Mouse (Mus musculus): ENCODE results near the gene Myl3.

Gene Myl3

DNA sequence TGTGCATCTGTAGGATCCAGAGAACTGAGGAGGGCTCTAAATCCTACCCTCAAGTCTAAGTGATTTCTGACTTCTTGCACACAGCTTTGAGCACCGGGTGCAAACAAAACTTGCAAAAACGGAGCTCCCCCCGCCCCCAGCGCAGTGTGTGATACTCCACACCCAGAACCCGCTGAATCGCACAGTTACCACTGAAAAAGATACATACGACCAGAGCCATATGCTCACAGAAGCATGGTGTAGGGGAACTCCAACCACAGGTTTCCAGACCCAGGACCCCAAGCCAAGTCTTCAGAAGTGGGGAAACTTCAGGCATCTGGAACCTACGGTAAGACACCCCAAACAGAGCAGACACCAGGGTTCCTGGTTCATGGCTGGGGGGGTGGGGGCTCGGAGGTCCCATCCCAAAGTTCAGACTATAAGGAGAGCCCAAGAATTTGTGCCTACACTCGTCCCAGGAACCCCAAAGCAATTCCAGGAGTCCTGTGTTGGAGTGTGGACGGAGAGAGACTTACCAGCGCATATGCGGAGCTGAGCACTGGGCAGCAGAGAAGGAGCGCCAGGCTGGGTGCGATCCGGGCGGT, at the start of gene Myl3:
Gene Myl3 (plus strand): TSS at position 151 of the 584 bp plus-strand sequence.
- DNase-seq (ENCODE audit: low read depth in 2 of 2, low spot score in 2 of 2) = no peak

- no peak for DNase-seq (ENCODE audit: low read depth in 2 of 2, low spot score in 2 of 2)
These were observed 46.4 kb upstream of the Myl3 start for GRCm38 (mm10) chr9:110695165-110695755.

DNA sequence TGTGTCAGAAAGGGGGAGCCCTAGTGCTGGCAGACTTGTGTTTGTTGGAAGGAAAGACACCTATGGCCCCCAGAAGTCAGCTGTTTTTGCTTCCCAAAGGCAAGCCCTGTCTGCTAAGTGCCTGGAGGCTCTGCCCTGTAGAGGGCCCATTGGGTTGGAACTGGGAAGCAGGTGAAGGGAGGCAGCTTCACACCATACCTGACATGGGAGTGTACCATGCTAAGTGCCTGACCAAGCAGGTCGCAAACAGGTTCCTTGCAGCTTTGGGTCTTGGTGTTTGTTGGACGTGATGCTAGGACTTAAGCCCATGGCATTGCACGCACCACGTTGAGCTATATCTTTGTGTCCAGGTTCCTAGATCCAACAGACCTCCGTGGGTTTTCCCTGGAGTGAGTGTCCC, 45.2 kb upstream of the Myl3 start:
- no peak for DNase-seq (ENCODE audit: low read depth in 2 of 2, low spot score in 2 of 2)

- DNase-seq (ENCODE audit: low read depth in 2 of 2, low spot score in 2 of 2) = no peak
These were observed 44.2 kb upstream of the Myl3 start for GRCm38 (mm10) chr9:110697465-110697864.

DNA sequence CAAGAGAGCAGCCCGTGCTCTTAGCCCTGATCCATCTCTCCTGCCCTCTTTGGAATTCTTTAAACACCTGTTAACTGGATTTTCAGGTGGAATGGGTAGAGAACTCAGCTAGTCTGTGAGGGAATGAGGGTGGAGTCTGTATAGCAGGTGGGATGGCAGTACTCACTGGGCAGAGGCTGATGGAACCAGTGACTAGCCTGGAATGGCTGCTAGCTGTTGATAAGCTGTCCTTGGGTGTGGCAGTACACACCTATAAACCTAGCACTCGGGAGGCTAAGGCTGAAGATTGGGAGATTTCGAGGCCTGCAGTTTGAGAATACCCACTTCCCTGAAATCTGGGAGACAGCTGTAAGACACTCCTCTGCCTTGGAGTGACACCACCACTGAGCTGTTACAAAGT, 42.1 kb upstream of the Myl3 start:
- DNase-seq (ENCODE audit: low read depth in 2 of 2, low spot score in 2 of 2) = no peak

DNA sequence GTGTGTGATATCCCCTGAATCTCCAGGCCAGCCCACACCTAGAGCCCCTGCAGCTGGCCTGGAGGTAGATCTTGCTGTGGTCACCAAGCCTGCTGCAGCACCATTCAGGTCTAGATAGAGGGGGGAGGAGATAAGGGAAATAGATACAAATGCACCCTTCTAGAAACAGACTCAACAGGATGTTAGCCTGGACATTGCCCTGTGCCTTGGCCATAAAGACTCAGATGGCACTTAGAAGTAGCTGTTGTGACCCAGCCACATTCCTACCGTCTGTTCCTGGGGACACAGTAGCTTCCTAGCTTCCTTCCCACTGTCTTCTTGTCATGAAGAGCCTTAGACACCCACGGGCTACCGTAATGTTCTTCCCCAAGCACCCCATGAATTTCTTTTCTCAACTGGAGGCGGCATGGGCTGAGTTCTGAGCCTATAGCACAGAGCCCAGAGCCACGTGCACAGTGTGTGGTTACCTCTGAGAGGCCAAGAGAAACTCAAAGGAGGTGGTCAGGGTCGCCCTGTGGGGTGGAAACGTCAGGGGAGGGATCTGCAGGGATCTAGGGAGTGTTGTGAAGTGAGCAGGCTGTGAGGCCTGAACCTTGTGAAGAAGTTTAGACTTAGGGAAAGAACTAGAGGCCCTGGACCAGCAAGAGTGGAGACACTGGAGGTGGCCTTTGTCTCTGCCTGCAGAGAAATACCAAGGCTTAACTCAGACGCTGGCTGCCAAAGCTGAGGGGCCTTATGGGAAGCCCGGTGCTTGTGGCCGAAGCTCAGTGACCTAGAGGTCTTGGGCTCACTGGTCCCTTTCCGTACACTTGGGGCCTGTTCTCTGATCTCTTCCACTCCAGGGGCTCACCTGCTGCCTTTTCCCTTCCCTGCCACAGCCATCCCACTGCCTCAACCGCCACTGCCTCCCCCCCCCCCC, 40.3 kb upstream of the Myl3 start:
- DNase-seq (ENCODE audit: low read depth in 2 of 2, low spot score in 2 of 2) = no peak

- no peak for DNase-seq (ENCODE audit: low read depth in 2 of 2, low spot score in 2 of 2)
These were observed 38.8 kb upstream of the Myl3 start for GRCm38 (mm10) chr9:110702848-110703247.

- no peak for DNase-seq (ENCODE audit: low read depth in 2 of 2, low spot score in 2 of 2)
These were observed 37.7 kb upstream of the Myl3 start for GRCm38 (mm10) chr9:110703951-110704350.

DNA sequence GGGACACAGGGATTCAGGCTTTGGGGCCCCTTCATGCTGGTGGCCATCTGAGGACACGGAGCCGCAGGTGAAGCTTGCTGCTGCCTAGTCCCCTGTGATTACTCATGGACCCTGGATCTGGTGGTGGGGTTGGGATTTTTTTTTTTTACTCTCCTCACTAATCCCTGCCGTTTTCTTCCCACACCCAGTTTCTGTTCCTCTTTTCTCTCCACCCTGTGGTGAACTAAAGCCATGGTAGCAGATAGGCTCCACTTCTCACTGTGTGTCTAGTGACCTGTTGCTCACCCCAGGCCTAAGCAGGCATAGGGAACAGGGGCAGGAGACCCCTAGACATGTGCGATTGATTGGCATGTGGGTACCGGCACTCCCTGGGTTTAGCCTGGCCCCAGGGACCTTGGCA, 34.9 kb upstream of the Myl3 start:
- DNase-seq (ENCODE audit: low read depth in 2 of 2, low spot score in 2 of 2) = no peak

- peak; percentile 78 to 84 for DNase-seq (ENCODE audit: low read depth in 2 of 2, low spot score in 2 of 2)
These were observed 31.9 kb upstream of the Myl3 start for GRCm38 (mm10) chr9:110709640-110710258.

DNA sequence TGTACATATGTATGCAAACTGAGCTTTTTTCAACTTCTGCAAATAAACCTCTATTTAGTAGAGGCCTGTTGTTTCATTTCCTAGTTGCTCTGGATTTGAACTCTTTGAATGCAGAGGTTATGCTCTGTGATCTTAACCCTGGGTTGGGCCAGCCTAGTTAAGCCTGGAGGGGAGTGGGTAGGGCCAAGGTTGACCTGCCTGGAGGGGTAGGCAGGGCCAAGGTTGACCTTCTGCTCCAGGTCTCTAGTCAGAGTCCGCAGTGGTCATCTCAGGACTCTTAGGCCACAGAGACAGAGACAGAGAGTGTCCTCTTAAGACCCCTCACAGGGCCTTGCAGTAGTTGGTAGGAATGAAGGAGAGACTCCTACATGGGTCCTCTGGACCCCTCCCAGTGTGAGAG, 30.1 kb upstream of the Myl3 start:
- no peak for DNase-seq (ENCODE audit: low read depth in 2 of 2, low spot score in 2 of 2)

- no peak for DNase-seq (ENCODE audit: low read depth in 2 of 2, low spot score in 2 of 2)
These were observed 29.7 kb upstream of the Myl3 start for GRCm38 (mm10) chr9:110711996-110712395.

GRCm38 (mm10) chr9:110712545-110712944, 29.1 kb upstream of the Myl3 start:
- DNase-seq (ENCODE audit: low read depth in 2 of 2, low spot score in 2 of 2) = no peak

DNA sequence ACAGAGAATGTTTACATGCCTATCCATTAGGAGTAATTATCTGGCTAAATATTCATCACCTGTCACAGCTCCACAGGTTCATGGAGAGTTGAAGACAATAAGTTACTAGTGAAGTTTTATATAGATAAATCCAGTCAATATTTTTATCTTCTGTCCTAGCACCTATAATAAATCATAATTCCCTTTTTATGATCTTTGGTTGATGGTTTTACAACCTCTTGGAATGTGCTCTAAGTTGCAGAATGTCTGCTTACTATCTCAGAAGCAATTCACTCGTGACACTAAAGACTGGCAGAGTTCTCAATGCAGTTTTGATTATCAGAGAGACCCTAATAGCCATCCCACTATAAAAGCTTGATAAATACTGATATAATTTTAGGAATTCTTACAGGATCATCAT, 28.3 kb upstream of the Myl3 start:
- DNase-seq (ENCODE audit: low read depth in 2 of 2, low spot score in 2 of 2) = no peak

GRCm38 (mm10) chr9:110715426-110715825, 26.2 kb upstream of the Myl3 start:
- no peak for DNase-seq (ENCODE audit: low read depth in 2 of 2, low spot score in 2 of 2)

DNA sequence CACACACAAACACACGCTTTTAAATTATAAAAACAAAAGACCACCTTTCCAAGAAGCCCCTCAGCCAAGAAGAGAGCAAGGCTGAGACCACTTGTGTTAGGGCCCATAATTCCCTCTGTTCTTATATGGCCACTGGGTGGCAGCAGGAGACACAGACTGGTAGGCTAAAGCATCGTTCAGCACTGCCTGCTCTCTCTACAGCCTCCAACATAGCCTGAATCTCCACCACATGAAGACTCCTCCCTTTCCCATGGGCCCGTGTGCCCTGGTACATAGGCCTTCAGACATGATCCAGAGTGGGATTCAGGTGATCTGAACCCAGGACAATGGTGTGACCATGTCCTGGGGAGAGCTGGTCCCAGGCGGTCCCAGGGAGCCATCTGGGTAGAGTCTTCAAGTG, 24.9 kb upstream of the Myl3 start:
- DNase-seq (ENCODE audit: low read depth in 2 of 2, low spot score in 2 of 2) = peak; percentile 26 to 46

DNA sequence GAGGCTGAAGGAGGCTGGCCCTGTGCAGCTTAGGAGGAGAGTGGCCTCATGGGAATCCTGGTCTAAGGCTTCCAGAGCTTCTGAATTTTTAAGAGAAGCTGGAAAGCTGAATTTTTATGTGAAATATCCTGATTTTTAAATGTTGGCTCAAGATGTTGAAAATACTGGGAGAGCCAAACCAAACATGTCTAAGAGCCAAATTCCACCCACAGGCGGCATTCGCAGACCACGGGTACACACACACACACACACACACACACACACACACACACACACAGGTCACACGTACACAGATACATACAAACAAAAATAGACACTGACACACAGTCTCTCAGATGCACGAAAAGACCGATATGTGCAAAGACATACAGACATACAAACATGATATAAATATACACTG, 23.6 kb upstream of the Myl3 start:
- DNase-seq (ENCODE audit: low read depth in 2 of 2, low spot score in 2 of 2) = no peak

DNA sequence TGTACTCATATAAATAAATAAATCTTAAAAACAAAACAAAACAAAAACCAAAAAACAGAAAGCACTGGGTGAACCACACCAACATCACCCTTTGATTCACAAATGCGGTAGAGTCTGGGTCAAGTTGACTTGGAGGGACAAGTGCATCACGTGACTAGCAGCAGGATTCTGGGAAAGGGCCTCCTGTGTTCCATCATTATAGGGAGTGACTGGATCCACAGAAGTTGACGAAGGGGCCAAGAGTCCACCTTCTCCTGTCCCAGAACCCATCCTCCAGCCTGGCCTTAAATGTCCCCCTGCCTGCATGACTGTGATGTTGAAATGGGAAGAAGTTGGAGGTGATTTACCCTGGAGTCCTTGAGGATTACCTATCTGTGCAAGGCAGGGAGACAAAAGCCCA, 22.9 kb upstream of the Myl3 start:
- no peak for DNase-seq (ENCODE audit: low read depth in 2 of 2, low spot score in 2 of 2)

GRCm38 (mm10) chr9:110719977-110720376, 21.7 kb upstream of the Myl3 start:
- no peak for DNase-seq (ENCODE audit: low read depth in 2 of 2, low spot score in 2 of 2)

GRCm38 (mm10) chr9:110722060-110722459, 19.6 kb upstream of the Myl3 start:
- DNase-seq (ENCODE audit: low read depth in 2 of 2, low spot score in 2 of 2) = no peak

DNA sequence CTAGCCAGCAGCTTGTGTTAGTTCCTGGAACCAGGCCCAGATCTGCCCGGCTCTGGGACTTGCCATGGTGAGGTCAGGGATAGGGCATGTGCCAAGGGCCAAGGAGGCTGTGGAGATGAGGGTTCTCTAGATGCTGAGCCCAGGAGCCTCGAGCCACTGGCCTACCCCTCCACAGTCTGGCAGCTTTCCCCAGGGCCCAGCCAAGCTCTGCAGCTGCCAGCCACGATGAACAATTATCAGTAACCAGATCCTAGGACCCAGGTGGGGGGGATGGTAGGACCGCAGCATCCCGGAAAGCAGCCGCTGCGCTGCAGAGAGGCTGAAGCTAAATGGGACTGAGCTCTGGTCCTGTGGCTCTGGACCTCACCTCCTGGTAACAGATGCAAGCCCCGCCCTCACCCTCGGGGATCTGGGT, 15.9 kb upstream of the Myl3 start:
- no peak for DNase-seq (ENCODE audit: low read depth in 2 of 2, low spot score in 2 of 2)

DNA sequence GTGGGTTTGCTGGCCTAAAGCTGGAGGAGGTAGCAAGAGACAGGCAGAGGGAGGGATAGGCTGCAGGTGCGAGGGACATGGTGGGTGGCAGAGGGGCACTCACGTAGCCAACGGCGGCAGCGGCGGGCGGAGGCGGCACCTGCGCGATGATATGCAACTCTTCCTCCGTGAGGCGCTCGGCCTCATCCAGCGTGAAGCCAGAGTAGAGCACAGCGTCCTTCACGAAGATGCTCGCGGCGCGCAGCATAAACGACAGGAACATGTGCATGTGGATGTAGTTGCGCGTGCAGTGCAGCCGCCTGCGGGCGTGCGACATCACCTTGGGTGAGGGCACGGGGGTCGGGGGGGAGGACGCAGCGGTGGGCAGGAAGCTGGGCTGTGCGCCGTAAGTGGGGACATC, 14.8 kb upstream of the Myl3 start:
- DNase-seq (ENCODE audit: low read depth in 2 of 2, low spot score in 2 of 2) = no peak
